Mouse (Mus musculus) stomach, postnatal 0 days (tissue): ENCODE results near the gene Cyp4a31.

Source experiments
- CTCF ChIP-seq: IDR thresholded peaks from 2 replicates; pipeline ENCODE4 v1.5.1; 2016; ENCODE audit warnings: antibody characterized with exemption, low read depth, mild to moderate bottlenecking, moderate library complexity
- EP300 ChIP-seq: optimal IDR thresholded peaks from 2 replicates; pipeline ENCODE3; 2016; ENCODE audit warnings: antibody characterized with exemption

GRCm38 (mm10) chr4:115555513-115555912 is 7.9 kb upstream of the Cyp4a31 start:
- TF ChIP-seq CTCF (no peak), EP300 (no peak)
